Mouse (Mus musculus): Measurements from ENCODE around the gene Unc119b. TPM values are rescaled to one million over a fixed set of nuclear protein-coding genes. Genes with fewer than 3 reads are reported as not detected.
"Not testable (repeated sequence)": the region's sequence is repeated elsewhere in the genome, so short reads cannot be mapped to it uniquely, and the experiment has no call there.

Unc119b gene
- polyA plus RNA-seq, 1 experiment, result 24.8 TPM

DNA sequence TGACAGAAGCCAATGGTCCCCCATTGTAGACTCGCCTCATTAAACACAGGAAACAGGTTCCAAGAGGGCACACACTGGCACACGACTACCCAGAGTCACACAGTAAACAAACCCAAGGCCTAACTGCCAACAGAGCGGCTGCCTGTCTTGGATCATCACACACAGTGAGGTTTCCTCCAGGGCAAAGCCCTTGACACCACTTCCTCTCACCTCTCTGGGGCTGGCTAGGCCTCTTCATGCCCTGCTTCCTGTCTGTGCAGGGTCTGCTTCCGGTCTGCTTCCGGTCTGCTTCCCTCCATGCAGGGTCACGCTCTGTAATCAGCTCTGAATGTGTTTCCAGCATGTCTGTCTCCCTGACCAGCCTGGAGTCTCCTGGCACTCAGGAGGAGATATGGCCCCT, 32.6 kb upstream of the Unc119b start:
- no peak overlapping the region for H3K27ac ChIP-seq (ENCODE audit: insufficient read depth, low read length)
- H3K4me3 ChIP-seq (ENCODE audit: insufficient read depth, low read length), result no peak overlapping the region
- no peak for TF ChIP-seq POLR2A (IDR thresholded peaks at IDR 0.05; ENCODE audit: extremely low read depth, insufficient read depth, low read length)
- TF ChIP-seq CTCF (IDR thresholded peaks at IDR 0.05; ENCODE audit: extremely low read depth, insufficient read depth, low read length), result no peak
- no peaks in the 10 kb centered on the region for H3K4me1 ChIP-seq (ENCODE audit: control insufficient read depth, insufficient read depth, low read length)

DNA sequence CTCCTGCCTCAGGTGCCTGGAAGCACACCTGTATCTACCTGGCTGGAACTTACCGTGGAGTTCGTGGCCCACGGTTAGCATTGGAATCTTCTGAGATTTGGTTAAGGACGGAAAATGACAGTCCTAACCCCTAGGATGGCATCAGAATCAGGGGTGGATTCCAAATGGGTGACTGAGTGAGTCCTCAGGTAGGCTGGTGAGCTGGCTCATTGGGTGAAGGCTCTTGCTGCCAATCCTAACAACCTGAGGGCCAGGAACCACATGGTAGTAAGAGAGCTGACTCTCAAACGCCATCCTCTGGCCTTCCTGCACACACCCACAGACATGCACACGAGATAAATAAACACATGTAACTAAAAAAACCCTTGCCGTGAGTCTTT, 32.0 kb upstream of the Unc119b start:
- Histone ChIP-seq H3K27ac (ENCODE audit: insufficient read depth, low read length) (no peak overlapping the region), H3K4me3 (ENCODE audit: insufficient read depth, low read length) (no peak overlapping the region), H3K4me1 (ENCODE audit: control insufficient read depth, insufficient read depth, low read length) (no peaks in the 10 kb centered on the region)
- TF ChIP-seq CTCF (IDR thresholded peaks at IDR 0.05; ENCODE audit: extremely low read depth, insufficient read depth, low read length) (no peak), POLR2A (IDR thresholded peaks at IDR 0.05; ENCODE audit: extremely low read depth, insufficient read depth, low read length) (no peak)

DNA sequence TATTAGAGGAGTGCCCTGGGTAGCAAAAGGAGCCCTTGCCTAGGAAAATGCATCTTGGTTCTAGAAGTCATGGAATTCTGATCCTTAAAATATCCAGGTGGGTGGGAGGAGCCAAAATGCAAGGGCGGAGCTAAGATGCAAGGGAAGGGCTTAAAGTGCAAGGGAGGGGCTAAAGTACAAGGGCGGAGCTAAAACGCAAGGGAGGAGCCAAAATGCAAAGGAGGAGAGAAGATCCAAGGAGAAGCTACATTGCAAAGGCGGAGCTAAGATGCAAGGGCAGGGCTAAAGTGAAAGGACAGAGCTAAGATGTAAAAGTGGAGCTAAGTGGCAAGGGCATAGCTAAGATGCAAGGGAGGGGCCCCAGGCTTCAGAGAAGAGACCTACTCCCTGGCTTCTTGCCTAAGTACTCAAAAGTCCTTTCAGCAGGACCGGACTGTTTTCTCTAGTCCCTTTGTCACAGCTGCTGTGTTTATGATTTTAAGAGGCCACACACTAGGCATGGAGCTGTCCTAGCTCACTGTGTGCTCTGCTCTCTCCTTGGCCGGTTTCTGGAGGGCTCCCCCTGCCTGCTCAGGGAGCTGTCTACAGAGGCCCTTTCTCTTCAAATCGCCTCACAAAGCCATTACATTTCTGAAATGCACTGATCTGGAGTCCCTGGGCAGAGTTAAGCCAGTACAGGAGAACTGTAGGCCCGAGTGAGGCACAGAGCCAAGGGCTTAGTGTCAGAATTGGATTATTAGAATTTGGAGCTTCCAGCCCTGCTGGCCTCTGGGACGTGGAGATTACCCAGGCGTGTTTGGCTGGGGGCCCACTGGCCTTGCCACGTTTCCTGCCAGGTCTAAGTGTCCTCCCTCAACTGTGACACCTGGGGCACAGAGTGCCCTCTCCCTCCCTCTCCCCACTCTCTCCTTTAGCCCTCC, 31.4 kb upstream of the Unc119b start:
- TF ChIP-seq POLR2A (IDR thresholded peaks at IDR 0.05; ENCODE audit: extremely low read depth, insufficient read depth, low read length) (no peak), CTCF (IDR thresholded peaks at IDR 0.05; ENCODE audit: extremely low read depth, insufficient read depth, low read length) (no peak)
- Histone ChIP-seq H3K4me3 (ENCODE audit: insufficient read depth, low read length) (no peak overlapping the region), H3K4me1 (ENCODE audit: control insufficient read depth, insufficient read depth, low read length) (no peaks in the 10 kb centered on the region), H3K27ac (ENCODE audit: insufficient read depth, low read length) (no peak overlapping the region)

- H3K27ac ChIP-seq (ENCODE audit: insufficient read depth, low read length), result no peak overlapping the region
- no peak for TF ChIP-seq POLR2A (IDR thresholded peaks at IDR 0.05; ENCODE audit: extremely low read depth, insufficient read depth, low read length)
- TF ChIP-seq CTCF (IDR thresholded peaks at IDR 0.05; ENCODE audit: extremely low read depth, insufficient read depth, low read length), result 0 out of 2 replicates have a peak, but pooled peaks have one; percentile 30
- H3K4me3 ChIP-seq (ENCODE audit: insufficient read depth, low read length), result no peak overlapping the region
- no peaks in the 10 kb centered on the region for H3K4me1 ChIP-seq (ENCODE audit: control insufficient read depth, insufficient read depth, low read length)
Measured at GRCm38 (mm10) chr5:115165351-115165750, 30.6 kb upstream of the Unc119b start.

DNA sequence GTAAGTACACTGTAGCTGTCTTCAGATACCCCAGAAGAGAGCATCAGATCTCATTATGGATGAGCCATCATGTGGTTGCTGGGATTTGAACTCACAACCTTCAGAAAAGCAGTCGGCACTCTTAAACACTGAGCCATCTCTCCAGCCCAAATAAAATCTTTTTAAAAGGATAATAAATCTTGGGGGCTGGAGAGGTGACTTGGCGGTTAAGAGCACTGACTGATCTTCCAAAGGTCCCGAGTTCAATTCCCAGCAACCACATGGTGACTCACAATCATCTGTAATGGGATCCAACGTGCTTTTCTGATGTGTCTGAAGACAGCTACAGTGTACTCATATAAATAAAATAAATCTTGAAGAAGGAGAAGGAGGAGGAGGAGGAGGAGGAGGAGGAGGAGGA, 29.7 kb upstream of the Unc119b start:
- H3K27ac ChIP-seq (ENCODE audit: insufficient read depth, low read length); H3K4me3 ChIP-seq (ENCODE audit: insufficient read depth, low read length); H3K4me1 ChIP-seq (ENCODE audit: control insufficient read depth, insufficient read depth, low read length): not testable (repeated sequence)

DNA sequence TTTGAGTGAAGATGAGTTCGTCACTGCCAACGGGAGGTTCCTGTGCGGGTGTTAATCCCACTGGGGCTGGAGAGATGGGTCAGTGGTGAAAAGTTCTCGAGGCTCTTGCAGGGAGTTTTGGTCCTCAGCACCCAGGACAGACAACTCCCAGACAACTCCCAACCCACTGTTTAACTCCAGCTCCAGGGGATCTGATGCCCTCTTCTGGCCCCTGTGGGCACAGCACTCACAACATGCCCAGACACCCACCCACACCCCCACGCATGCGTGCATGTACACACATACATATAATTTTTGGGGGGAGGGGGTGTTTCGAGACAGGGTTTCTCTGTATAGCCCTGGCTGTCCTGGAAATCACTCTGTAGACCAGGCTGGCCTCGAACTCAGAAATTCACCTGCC, 28.8 kb upstream of the Unc119b start:
- H3K4me1 ChIP-seq (ENCODE audit: control insufficient read depth, insufficient read depth, low read length), result no peaks in the 10 kb centered on the region
- TF ChIP-seq POLR2A (IDR thresholded peaks at IDR 0.05; ENCODE audit: extremely low read depth, insufficient read depth, low read length) (no peak), CTCF (IDR thresholded peaks at IDR 0.05; ENCODE audit: extremely low read depth, insufficient read depth, low read length) (peak; percentile 44)
- H3K4me3 ChIP-seq (ENCODE audit: insufficient read depth, low read length), result no peak overlapping the region
- H3K27ac ChIP-seq (ENCODE audit: insufficient read depth, low read length), result no peak overlapping the region

DNA sequence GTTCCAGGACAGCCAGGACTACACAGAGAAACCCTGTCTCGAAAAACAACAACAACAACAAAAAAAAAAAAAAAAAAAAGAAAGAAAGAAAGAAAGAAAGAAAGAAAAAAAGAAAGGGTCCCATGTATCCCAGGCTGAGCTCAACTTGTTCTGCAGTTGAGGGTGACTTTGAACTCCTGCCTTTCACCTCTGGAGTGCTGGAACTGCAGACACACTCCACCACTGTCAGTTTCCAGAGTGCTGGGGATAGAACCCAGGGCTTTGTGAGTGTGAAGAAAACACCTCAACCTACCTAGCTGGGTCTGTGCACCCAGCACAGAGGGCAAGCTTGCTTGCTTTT, 27.1 kb upstream of the Unc119b start:
- not testable (repeated sequence) for H3K27ac ChIP-seq (ENCODE audit: insufficient read depth, low read length); H3K4me3 ChIP-seq (ENCODE audit: insufficient read depth, low read length); H3K4me1 ChIP-seq (ENCODE audit: control insufficient read depth, insufficient read depth, low read length)

DNA sequence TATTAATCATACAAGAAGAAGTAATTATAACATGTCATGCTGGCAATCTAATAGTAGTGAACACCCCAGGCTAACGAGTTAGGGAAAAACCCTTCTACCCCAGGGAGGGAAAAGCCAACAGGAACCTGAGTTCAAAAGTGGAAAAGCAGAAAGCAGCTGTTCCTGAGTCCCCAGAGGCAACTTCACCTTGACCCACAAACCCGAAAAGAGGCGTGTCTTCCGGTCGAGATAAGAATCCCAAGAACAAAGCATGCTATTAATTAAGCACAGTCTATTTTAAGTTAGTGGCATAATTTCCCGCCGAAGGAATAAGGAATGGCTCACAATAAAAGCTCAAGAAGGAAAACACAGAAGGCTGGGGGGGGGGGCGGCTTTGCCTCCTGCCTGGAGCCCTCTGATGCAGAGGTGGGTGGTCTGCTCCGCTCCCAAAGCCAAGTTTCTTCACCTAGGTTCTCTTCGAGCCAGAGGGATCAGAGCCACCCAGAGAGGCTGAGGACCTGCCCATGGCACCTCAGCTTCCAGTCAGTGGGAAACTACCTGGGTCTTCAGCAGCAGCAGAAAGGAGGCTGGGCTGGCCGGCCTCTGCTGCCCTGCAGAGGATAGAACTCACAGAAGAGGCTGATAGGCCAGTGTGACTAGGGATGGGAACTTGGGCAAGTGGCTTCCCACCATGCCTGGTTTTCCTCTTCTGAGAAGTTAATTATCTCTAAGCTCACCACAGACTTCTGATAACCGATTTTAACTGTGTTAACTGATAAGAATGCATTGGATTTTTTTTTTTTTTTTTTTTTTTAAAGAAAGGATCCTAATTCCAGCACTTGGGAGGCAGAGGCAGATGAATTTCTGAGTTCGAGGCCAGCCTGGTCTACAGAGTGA, 26.5 kb upstream of the Unc119b start:
- H3K4me3 ChIP-seq (ENCODE audit: insufficient read depth, low read length), result no peak overlapping the region
- no peak overlapping the region for H3K27ac ChIP-seq (ENCODE audit: insufficient read depth, low read length)
- no peak for TF ChIP-seq POLR2A (IDR thresholded peaks at IDR 0.05; ENCODE audit: extremely low read depth, insufficient read depth, low read length)
- no peak for TF ChIP-seq CTCF (IDR thresholded peaks at IDR 0.05; ENCODE audit: extremely low read depth, insufficient read depth, low read length)
- H3K4me1 ChIP-seq (ENCODE audit: control insufficient read depth, insufficient read depth, low read length), result peaks cover 1% of the 10 kb centered on the region; the same call in 1 of the 2 replicates

- H3K4me3 ChIP-seq (ENCODE audit: insufficient read depth, low read length), result no peak overlapping the region
- peaks cover 1% of the 10 kb centered on the region; the same call in 1 of the 2 replicates for H3K4me1 ChIP-seq (ENCODE audit: control insufficient read depth, insufficient read depth, low read length)
- TF ChIP-seq POLR2A (IDR thresholded peaks at IDR 0.05; ENCODE audit: extremely low read depth, insufficient read depth, low read length) (no peak), CTCF (IDR thresholded peaks at IDR 0.05; ENCODE audit: extremely low read depth, insufficient read depth, low read length) (no peak)
- H3K27ac ChIP-seq (ENCODE audit: insufficient read depth, low read length), result no peak overlapping the region; the same call in 1 of the 2 replicates
Measured at GRCm38 (mm10) chr5:115160655-115161054, 25.9 kb upstream of the Unc119b start.

GRCm38 (mm10) chr5:115159165-115159564, 24.4 kb upstream of the Unc119b start:
- H3K4me1 ChIP-seq (ENCODE audit: control insufficient read depth, insufficient read depth, low read length), result peaks cover 5% of the 10 kb centered on the region; the same call in 1 of the 2 replicates
- H3K27ac ChIP-seq (ENCODE audit: insufficient read depth, low read length), result peak overlapping the region; percentile 86
- TF ChIP-seq CTCF (IDR thresholded peaks at IDR 0.05; ENCODE audit: extremely low read depth, insufficient read depth, low read length) (no peak), POLR2A (IDR thresholded peaks at IDR 0.05; ENCODE audit: extremely low read depth, insufficient read depth, low read length) (no peak)
- H3K4me3 ChIP-seq (ENCODE audit: insufficient read depth, low read length), result peak overlapping the region; percentile 39
